Mouse (Mus musculus): Measurements from ENCODE around the gene Mansc1. TPM values are rescaled to one million over a fixed set of nuclear protein-coding genes. Genes with fewer than 3 reads are reported as not detected.

Gene Mansc1
- total RNA-seq, 2 experiments from 2014 or later: 0.20 to 0.28 TPM

- ATAC-seq (replicated peaks; ENCODE audit: low FRiP score, low TSS enrichment, poor library complexity, severe bottlenecking): no peak
Observed at GRCm38 (mm10) chr6:134559635-134560034, 72.7 kb downstream of the Mansc1 start.

Other genes starting within 250 kb of the Mansc1 start
- gene Bcl2l14, start 236.2 kb downstream of the Mansc1 start, total RNA-seq (2014; fragmentation: Nextera tagmentation): 1.0 and 1.4 TPM in 2 replicates
- gene Bcl2l14, start 236.2 kb downstream of the Mansc1 start, total RNA-seq (2017): 0.88 TPM in 1 of 2 replicates, not detected in the other
- gene Lrp6, start 65.5 kb downstream of the Mansc1 start, total RNA-seq (2014; fragmentation: Nextera tagmentation): 22.9 and 31.8 TPM in 2 replicates
- 40.6 and 50.7 TPM in 2 replicates for gene Lrp6, start 65.5 kb downstream of the Mansc1 start, total RNA-seq (2017)
- 15.4 and 20.0 TPM in 2 replicates for gene Borcs5, start 7.0 kb upstream of the Mansc1 start, total RNA-seq (2014; fragmentation: Nextera tagmentation)
- 9.0 and 10.6 TPM in 2 replicates for gene Borcs5, start 7.0 kb upstream of the Mansc1 start, total RNA-seq (2017)
- gene Dusp16, start 160.1 kb upstream of the Mansc1 start, total RNA-seq (2014; fragmentation: Nextera tagmentation): 7.1 and 10.0 TPM in 2 replicates
- 3.9 and 10.9 TPM in 2 replicates for gene Dusp16, start 160.1 kb upstream of the Mansc1 start, total RNA-seq (2017)
- 6.2 and 11.7 TPM in 2 replicates for gene Crebl2, start 197.7 kb upstream of the Mansc1 start, total RNA-seq (2014; fragmentation: Nextera tagmentation)
- gene Crebl2, start 197.7 kb upstream of the Mansc1 start, total RNA-seq (2017): 10.4 and 12.9 TPM in 2 replicates

All from megakaryocyte-erythroid progenitor cell, adult 5-6 weeks (primary cell).